Mouse (Mus musculus) neural tube, postnatal 0 days (tissue): ENCODE measurements around the gene Lipt2. TPM values are rescaled to one million over a fixed set of nuclear protein-coding genes. Genes with fewer than 3 reads are reported as not detected.

Experiments used
- polyA plus RNA-seq: library from polyadenylated mRNA; unstranded; fragments of >200 nt; fragmentation: Nextera tagmentation; extraction: Ambion mirVana; gene quantifications from 2 replicates; pipeline ENCODE4 v1.2.1, GENCODE M21; 2015

Gene Lipt2
- polyA plus RNA-seq, result 15.9 and 16.5 TPM in 2 replicates

GRCm38 (mm10) chr7:100159105-100159841 is at the start of gene Lipt2:
Gene Lipt2 (plus strand): TSS chr7:100159277.

GRCm38 (mm10) chr7:100121376-100121789 is 37.7 kb upstream of the Lipt2 start, which contains the start of gene Pold3:
Gene Pold3 (minus strand): TSS chr7:100121565.

GRCm38 (mm10) chr7:100176269-100176668 is 17.2 kb downstream of the Lipt2 start, which contains the start of gene Kcne3:
Gene Kcne3 (plus strand): TSS chr7:100176502.

Other genes with a start within 250 kb of the Lipt2 start
- gene Rnf169, start 178.8 kb upstream of the Lipt2 start, polyA plus RNA-seq, result 3.2 and 3.7 TPM in 2 replicates
- gene Chrdl2, start 153.1 kb upstream of the Lipt2 start, polyA plus RNA-seq, result 0.32 and 0.64 TPM in 2 replicates
- gene Pold3, start 37.7 kb upstream of the Lipt2 start, polyA plus RNA-seq, result 29.3 and 32.3 TPM in 2 replicates
- gene Kcne3, start 17.2 kb downstream of the Lipt2 start, polyA plus RNA-seq, result 0.55 and 0.72 TPM in 2 replicates
- 33.7 and 38.5 TPM in 2 replicates for gene Pgm2l1, start 68.1 kb downstream of the Lipt2 start, polyA plus RNA-seq
- 5.0 and 8.0 TPM in 2 replicates for gene P4ha3, start 126.2 kb downstream of the Lipt2 start, polyA plus RNA-seq
- 8.8 and 9.8 TPM in 2 replicates for gene C2cd3, start 213.0 kb downstream of the Lipt2 start, polyA plus RNA-seq
- gene Ppme1, start 213.0 kb downstream of the Lipt2 start, polyA plus RNA-seq, result 128 and 144 TPM in 2 replicates